Mouse (Mus musculus) embryonic facial prominence, embryonic 14.5 days (tissue): ENCODE data around the gene Dvl3. TPM values are rescaled to one million over a fixed set of nuclear protein-coding genes. Genes with fewer than 3 reads are reported as not detected.
"Not testable (repeated sequence)": the region's sequence is repeated elsewhere in the genome, so short reads cannot be mapped to it uniquely, and the experiment has no call there.

Source experiments
- ATAC-seq: fragments of 200-750 bp; cut with Nextera tagmentation; 2 replicates; pipeline ENCODE4 v1.8.0; 2017; ENCODE audit warnings: low read depth, moderate number of reproducible peaks, moderate TSS enrichment
- DNase-seq: peaks from one replicate; pipeline ENCODE4 v3.0.0-alpha.2; 2015; ENCODE audit warnings: low spot score
- H3K27ac ChIP-seq: fragments of 300-500 bp; sonication (generic); replicated peaks from 2 replicates; pipeline ENCODE4 v1.5.1; 2014; ENCODE audit warnings: low read depth, mild to moderate bottlenecking, low read length, moderate library complexity
- H3K27me3 ChIP-seq: fragments of 300-500 bp; sonication (generic); replicated peaks from 2 replicates; pipeline ENCODE4 v1.6.1; 2014; ENCODE audit warnings: low read length; ENCODE audit not compliant: control insufficient read depth, insufficient read depth
- H3K36me3 ChIP-seq: fragments of 300-500 bp; sonication (generic); 2 replicates; pipeline ENCODE4 v1.6.1; 2014; ENCODE audit warnings: low read length, mixed read lengths; ENCODE audit not compliant: control insufficient read depth, insufficient read depth
- H3K4me1 ChIP-seq: fragments of 300-500 bp; sonication (generic); 2 replicates; pipeline ENCODE4 v1.6.1; 2014; ENCODE audit warnings: antibody characterized with exemption, low read length; ENCODE audit not compliant: control insufficient read depth, insufficient read depth
- H3K4me2 ChIP-seq: fragments of 300-500 bp; sonication (generic); 2 replicates; pipeline ENCODE4 v1.6.1; 2014; ENCODE audit warnings: low read depth, mild to moderate bottlenecking, low read length, moderate library complexity, mixed read lengths
- H3K4me3 ChIP-seq: fragments of 300-500 bp; sonication (generic); 2 replicates; pipeline ENCODE4 v1.5.1; 2014; ENCODE audit warnings: low read depth, mild to moderate bottlenecking, low read length
- H3K9ac ChIP-seq: fragments of 300-500 bp; sonication (generic); 2 replicates; pipeline ENCODE4 v1.6.1; 2014; ENCODE audit warnings: low read depth, mild to moderate bottlenecking, low read length, moderate library complexity, mixed read lengths
- H3K9me3 ChIP-seq: fragments of 300-500 bp; sonication (generic); 2 replicates; pipeline ENCODE4 v1.6.1; 2016; ENCODE audit warnings: low read length; ENCODE audit not compliant: control insufficient read depth
- WGBS: fragments of 180-500 bp; shearing (Covaris S2); extraction: QIAGEN DNeasy Blood & Tissue Kit; methylation state at CpG from one replicate; pipeline ENCODE4 v1.1.7; 2014; 5-methylcytosine and 5-hydroxymethylcytosine counted together
- polyA plus RNA-seq: library from polyadenylated mRNA; unstranded; fragments of >200 nt; fragmentation: Nextera tagmentation; extraction: Ambion mirVana; gene quantifications from 2 replicates; pipeline ENCODE4 v1.2.1, GENCODE M21; 2014

The Dvl3 gene
- polyA plus RNA-seq, 1 experiment from 2014 or later = 30.8 TPM

DNA sequence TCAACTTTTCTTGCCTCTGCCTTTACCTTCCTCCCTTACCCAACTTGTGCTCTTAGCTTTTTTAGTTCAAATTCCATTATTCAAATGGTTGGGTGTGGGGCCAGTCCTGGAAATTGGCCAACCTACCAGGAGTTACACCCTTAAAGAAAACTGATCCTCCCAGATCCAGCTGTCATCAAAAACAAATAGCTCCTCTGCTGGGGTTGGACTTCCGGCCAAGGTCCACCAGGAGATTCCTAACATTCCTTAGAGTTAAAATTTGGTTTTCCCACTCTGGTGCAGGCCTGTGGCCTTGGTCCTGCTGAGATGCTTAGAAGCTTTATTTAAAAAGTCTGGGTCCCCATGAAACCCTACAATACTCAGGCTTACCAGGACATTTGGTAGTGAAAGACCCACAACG is 38.3 kb upstream of the Dvl3 start:
- DNase-seq = peak; percentile 58
- H3K27ac ChIP-seq = no peak overlapping the region
- no peak overlapping the region for H3K9ac ChIP-seq
- H3K9me3 ChIP-seq = no peaks in the 10 kb centered on the region
- H3K4me3 ChIP-seq = no peak overlapping the region
- H3K36me3 ChIP-seq = no peaks in the 10 kb centered on the region
- WGBS = 32% methylated on average over 2 of the region's 2 CpGs
- H3K4me1 ChIP-seq = peaks cover 7% of the 10 kb centered on the region; the same call in 1 of the 2 replicates
- H3K27me3 ChIP-seq = no peaks in the 10 kb centered on the region
- no peak for ATAC-seq
- no peak overlapping the region for H3K4me2 ChIP-seq

- H3K27ac ChIP-seq, H3K9me3 ChIP-seq, H3K4me2 ChIP-seq, H3K27me3 ChIP-seq, H3K9ac ChIP-seq, ATAC-seq, H3K36me3 ChIP-seq, DNase-seq, H3K4me3 ChIP-seq, H3K4me1 ChIP-seq: not testable (repeated sequence)
- WGBS = 91% methylated on average over 12 of the region's 12 CpGs
Measured at GRCm38 (mm10) chr16:20479026-20479760, 37.6 kb upstream of the Dvl3 start.

DNA sequence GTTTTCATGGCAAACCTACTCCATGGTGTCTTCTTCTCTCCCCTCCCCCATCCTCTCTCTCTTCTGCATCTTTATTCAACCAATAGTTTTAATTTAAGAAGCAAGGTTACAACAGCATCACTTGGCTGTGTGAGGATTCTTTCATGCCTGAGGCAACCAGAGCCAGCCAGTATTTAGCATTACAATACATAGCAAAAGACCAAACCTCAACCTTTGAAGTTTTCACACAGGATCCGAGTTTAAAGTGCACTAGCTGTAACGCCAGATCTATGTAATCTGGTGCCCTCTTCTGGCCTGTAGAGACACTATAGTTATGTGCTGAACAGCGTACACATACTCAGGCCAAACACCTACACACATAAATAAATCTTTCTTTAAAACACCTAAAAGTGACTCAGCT is 36.7 kb upstream of the Dvl3 start:
- Histone ChIP-seq H3K36me3 (no peaks in the 10 kb centered on the region), H3K27me3 (no peaks in the 10 kb centered on the region), H3K4me1 (peaks cover 7% of the 10 kb centered on the region; the same call in 1 of the 2 replicates), H3K4me2 (no peak overlapping the region), H3K9me3 (no peaks in the 10 kb centered on the region), H3K9ac (no peak overlapping the region), H3K4me3 (no peak overlapping the region), H3K27ac (no peak overlapping the region)
- WGBS = 48% methylated on average over 3 of the region's 3 CpGs
- ATAC-seq (no peak), DNase-seq (peak; percentile 17)

GRCm38 (mm10) chr16:20481746-20482145 is 35.0 kb upstream of the Dvl3 start:
- 59% methylated on average over 2 of the region's 2 CpGs for WGBS
- Histone ChIP-seq H3K9ac (no peak overlapping the region), H3K27ac (no peak overlapping the region), H3K9me3 (no peaks in the 10 kb centered on the region), H3K4me1 (peaks cover 7% of the 10 kb centered on the region; the same call in 1 of the 2 replicates), H3K4me2 (no peak overlapping the region), H3K4me3 (no peak overlapping the region), H3K27me3 (no peaks in the 10 kb centered on the region), H3K36me3 (no peaks in the 10 kb centered on the region)
- ATAC-seq (no peak), DNase-seq (no peak)

- not testable (repeated sequence) for H3K9ac ChIP-seq, ATAC-seq, H3K9me3 ChIP-seq, DNase-seq, H3K27ac ChIP-seq, H3K4me2 ChIP-seq, H3K36me3 ChIP-seq, H3K4me3 ChIP-seq, H3K27me3 ChIP-seq, H3K4me1 ChIP-seq
- 90% methylated on average over 5 of the region's 7 CpGs for WGBS
Measured at GRCm38 (mm10) chr16:20483716-20484115, 33.1 kb upstream of the Dvl3 start.

- WGBS = 44% methylated on average over 4 of the region's 4 CpGs
- no peak overlapping the region for H3K4me3 ChIP-seq
Measured at GRCm38 (mm10) chr16:20485061-20485460, 31.7 kb upstream of the Dvl3 start.

GRCm38 (mm10) chr16:20486048-20486447 is 30.7 kb upstream of the Dvl3 start:
- no peak overlapping the region for H3K27ac ChIP-seq
- H3K9ac ChIP-seq = no peak overlapping the region
- H3K9me3 ChIP-seq = no peaks in the 10 kb centered on the region
- DNase-seq = no peak
- no peak overlapping the region for H3K4me2 ChIP-seq
- H3K4me3 ChIP-seq = no peak overlapping the region
- H3K27me3 ChIP-seq = no peaks in the 10 kb centered on the region
- H3K4me1 ChIP-seq = no peaks in the 10 kb centered on the region
- ATAC-seq = no peak
- WGBS = 55% methylated on average over 3 of the region's 3 CpGs
- no peaks in the 10 kb centered on the region for H3K36me3 ChIP-seq

More at GRCm38 (mm10) chr16:20485061-20485460, 31.7 kb upstream of the Dvl3 start:
- no peak for ATAC-seq
- Histone ChIP-seq H3K9me3 (no peaks in the 10 kb centered on the region), H3K4me1 (no peaks in the 10 kb centered on the region), H3K27me3 (no peaks in the 10 kb centered on the region), H3K36me3 (no peaks in the 10 kb centered on the region), H3K9ac (no peak overlapping the region), H3K4me2 (no peak overlapping the region), H3K27ac (no peak overlapping the region)
- DNase-seq = no peak

DNA sequence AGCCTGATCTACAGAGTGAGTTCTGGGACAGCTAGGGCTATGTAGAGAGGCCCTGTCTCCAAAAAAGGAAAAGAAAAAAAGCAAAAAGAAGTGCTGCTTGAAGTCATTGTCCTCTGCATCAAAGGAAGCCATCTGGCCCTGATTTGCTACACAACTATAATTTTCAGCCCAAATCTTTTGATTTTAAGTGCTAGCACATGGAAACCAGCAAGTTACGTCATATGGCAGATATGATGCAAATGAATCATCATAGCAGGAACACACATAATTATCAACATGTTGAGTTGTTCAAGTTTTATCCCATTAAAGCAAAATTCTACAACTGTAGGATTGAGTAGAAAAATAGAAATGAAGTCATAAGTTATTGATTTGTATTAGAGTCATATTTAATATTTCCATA is 28.6 kb upstream of the Dvl3 start:
- Histone ChIP-seq H3K27me3 (no peaks in the 10 kb centered on the region), H3K27ac (no peak overlapping the region), H3K4me3 (no peak overlapping the region), H3K4me2 (no peak overlapping the region), H3K36me3 (no peaks in the 10 kb centered on the region), H3K9me3 (no peaks in the 10 kb centered on the region), H3K9ac (no peak overlapping the region), H3K4me1 (no peaks in the 10 kb centered on the region)
- no peak for DNase-seq
- WGBS = 61% methylated on average over 1 of the region's 1 CpGs
- no peak for ATAC-seq

- ATAC-seq, DNase-seq: not testable (repeated sequence)
- 81% methylated on average over 9 of the region's 9 CpGs for WGBS
Measured at GRCm38 (mm10) chr16:20488751-20489150, 28.0 kb upstream of the Dvl3 start.

More at GRCm38 (mm10) chr16:20488751-20489150, 28.0 kb upstream of the Dvl3 start:
- H3K9me3 ChIP-seq, H3K4me3 ChIP-seq, H3K9ac ChIP-seq, H3K27ac ChIP-seq, H3K27me3 ChIP-seq, H3K4me1 ChIP-seq, H3K36me3 ChIP-seq, H3K4me2 ChIP-seq: not testable (repeated sequence)
